Mouse (Mus musculus): ENCODE data around the gene Plcb2. TPM values are rescaled to one million over a fixed set of nuclear protein-coding genes. Genes with fewer than 3 reads are reported as not detected.

The Plcb2 gene
- polyA plus RNA-seq, 2 experiments, result 0.74 to 2.1 TPM

- ATAC-seq (ENCODE audit: low FRiP score, low read depth) (no peak), DNase-seq (ENCODE audit: low spot score) (no peak)
- no peaks in the 10 kb centered on the region for H3K4me1 ChIP-seq (ENCODE audit: control insufficient read depth, insufficient read depth, low read length)
- H3K27ac ChIP-seq (replicated peaks; ENCODE audit: low read depth, low read length), result no peak overlapping the region
- WGBS, result 83% methylated on average over 4 of the region's 4 CpGs
- no peak for TF ChIP-seq POLR2A (IDR thresholded peaks at IDR 0.05; ENCODE audit: borderline replicate concordance, extremely low read depth, insufficient read depth, insufficient read length)
- H3K36me3 ChIP-seq (ENCODE audit: control insufficient read depth, insufficient read depth, low read length), result no peaks in the 10 kb centered on the region
- H3K4me3 ChIP-seq (replicated peaks; ENCODE audit: low read length), result no peak overlapping the region
- H3K9ac ChIP-seq (ENCODE audit: low read depth, low read length, severe bottlenecking), result no peak overlapping the region
- no peaks in the 10 kb centered on the region for H3K9me3 ChIP-seq (ENCODE audit: control insufficient read depth, low read length)
- H3K27me3 ChIP-seq (ENCODE audit: control insufficient read depth, insufficient read depth, low read length), result no peaks in the 10 kb centered on the region
- no peak overlapping the region for H3K4me2 ChIP-seq (replicated peaks; ENCODE audit: low read depth, low read length, severe bottlenecking)
These were observed 43.1 kb downstream of the Plcb2 start for GRCm38 (mm10) chr2:118685088-118685487.

- Histone ChIP-seq H3K27me3 (ENCODE audit: control insufficient read depth, insufficient read depth, low read length) (peaks cover 17% of the 10 kb centered on the region), H3K27ac (replicated peaks; ENCODE audit: low read depth, low read length) (no peak overlapping the region), H3K9ac (ENCODE audit: low read depth, low read length, severe bottlenecking) (no peak overlapping the region), H3K9me3 (ENCODE audit: control insufficient read depth, low read length) (no peaks in the 10 kb centered on the region), H3K36me3 (ENCODE audit: control insufficient read depth, insufficient read depth, low read length) (no peaks in the 10 kb centered on the region), H3K4me2 (replicated peaks; ENCODE audit: low read depth, low read length, severe bottlenecking) (no peak overlapping the region), H3K4me3 (replicated peaks; ENCODE audit: low read length) (no peak overlapping the region), H3K4me1 (ENCODE audit: control insufficient read depth, insufficient read depth, low read length) (no peaks in the 10 kb centered on the region)
- DNase-seq (ENCODE audit: low spot score) (no peak), ATAC-seq (ENCODE audit: low FRiP score, low read depth) (no peak)
- TF ChIP-seq POLR2A (IDR thresholded peaks at IDR 0.05; ENCODE audit: borderline replicate concordance, extremely low read depth, insufficient read depth, insufficient read length), result no peak
- 33% methylated on average over 8 of the region's 8 CpGs for WGBS
These were observed 45.5 kb downstream of the Plcb2 start for GRCm38 (mm10) chr2:118682544-118683260.

- TF ChIP-seq POLR2A (IDR thresholded peaks at IDR 0.05; ENCODE audit: borderline replicate concordance, extremely low read depth, insufficient read depth, insufficient read length), result no peak
- Histone ChIP-seq H3K9ac (ENCODE audit: low read depth, low read length, severe bottlenecking) (no peak overlapping the region), H3K4me2 (replicated peaks; ENCODE audit: low read depth, low read length, severe bottlenecking) (no peak overlapping the region), H3K4me3 (replicated peaks; ENCODE audit: low read length) (no peak overlapping the region), H3K27me3 (ENCODE audit: control insufficient read depth, insufficient read depth, low read length) (peaks cover 35% of the 10 kb centered on the region), H3K36me3 (ENCODE audit: control insufficient read depth, insufficient read depth, low read length) (no peaks in the 10 kb centered on the region), H3K9me3 (ENCODE audit: control insufficient read depth, low read length) (no peaks in the 10 kb centered on the region), H3K4me1 (ENCODE audit: control insufficient read depth, insufficient read depth, low read length) (no peaks in the 10 kb centered on the region; the same call in 1 of the 2 replicates), H3K27ac (replicated peaks; ENCODE audit: low read depth, low read length) (no peak overlapping the region)
- DNase-seq (ENCODE audit: low spot score) (no peak), ATAC-seq (ENCODE audit: low FRiP score, low read depth) (no peak)
- 91% methylated on average over 6 of the region's 6 CpGs for WGBS
These were observed 47.3 kb downstream of the Plcb2 start for GRCm38 (mm10) chr2:118680926-118681325.

GRCm38 (mm10) chr2:118679577-118679976 is 48.7 kb downstream of the Plcb2 start:
- Histone ChIP-seq H3K4me1 (ENCODE audit: control insufficient read depth, insufficient read depth, low read length) (no peaks in the 10 kb centered on the region; the same call in 1 of the 2 replicates), H3K9ac (ENCODE audit: low read depth, low read length, severe bottlenecking) (no peak overlapping the region), H3K9me3 (ENCODE audit: control insufficient read depth, low read length) (no peaks in the 10 kb centered on the region), H3K36me3 (ENCODE audit: control insufficient read depth, insufficient read depth, low read length) (no peaks in the 10 kb centered on the region), H3K27ac (replicated peaks; ENCODE audit: low read depth, low read length) (no peak overlapping the region), H3K4me2 (replicated peaks; ENCODE audit: low read depth, low read length, severe bottlenecking) (no peak overlapping the region), H3K27me3 (ENCODE audit: control insufficient read depth, insufficient read depth, low read length) (peaks cover 47% of the 10 kb centered on the region), H3K4me3 (replicated peaks; ENCODE audit: low read length) (no peak overlapping the region)
- TF ChIP-seq POLR2A (IDR thresholded peaks at IDR 0.05; ENCODE audit: borderline replicate concordance, extremely low read depth, insufficient read depth, insufficient read length), result no peak
- DNase-seq (ENCODE audit: low spot score) (no peak), ATAC-seq (ENCODE audit: low FRiP score, low read depth) (no peak)
- 89% methylated on average over 3 of the region's 3 CpGs for WGBS

GRCm38 (mm10) chr2:118677817-118678216 is 50.4 kb downstream of the Plcb2 start:
- ATAC-seq (ENCODE audit: low FRiP score, low read depth) (no peak), DNase-seq (ENCODE audit: low spot score) (no peak)
- Histone ChIP-seq H3K4me2 (replicated peaks; ENCODE audit: low read depth, low read length, severe bottlenecking) (peak overlapping the region; percentile 97), H3K27ac (replicated peaks; ENCODE audit: low read depth, low read length) (no peak overlapping the region), H3K4me1 (ENCODE audit: control insufficient read depth, insufficient read depth, low read length) (no peaks in the 10 kb centered on the region; the same call in 1 of the 2 replicates), H3K4me3 (replicated peaks; ENCODE audit: low read length) (peak overlapping the region; percentile 47), H3K27me3 (ENCODE audit: control insufficient read depth, insufficient read depth, low read length) (peaks cover 60% of the 10 kb centered on the region), H3K9me3 (ENCODE audit: control insufficient read depth, low read length) (no peaks in the 10 kb centered on the region), H3K36me3 (ENCODE audit: control insufficient read depth, insufficient read depth, low read length) (no peaks in the 10 kb centered on the region), H3K9ac (ENCODE audit: low read depth, low read length, severe bottlenecking) (peak overlapping the region; percentile 55)
- 15% methylated on average over 4 of the region's 4 CpGs for WGBS
- TF ChIP-seq POLR2A (IDR thresholded peaks at IDR 0.05; ENCODE audit: borderline replicate concordance, extremely low read depth, insufficient read depth, insufficient read length), result no peak
